Mouse (Mus musculus): Measurements from ENCODE around the gene Tcf12.

- TF ChIP-seq POLR2AphosphoS2 (IDR thresholded peaks at IDR 0.05; ENCODE audit: low read depth, low read length): no peak
- no peak for TF ChIP-seq NELFE (IDR thresholded peaks at IDR 0.05; ENCODE audit: low read depth, low read length)
- no peak for TF ChIP-seq UBTF (IDR thresholded peaks at IDR 0.05; ENCODE audit: low read depth, low read length)
- TF ChIP-seq EP300 (IDR thresholded peaks at IDR 0.05; ENCODE audit: low read length): no peak
- TF ChIP-seq POLR2A (IDR thresholded peaks at IDR 0.05; ENCODE audit: low read depth, low read length): no peak
- no peak for TF ChIP-seq USF1 (IDR thresholded peaks at IDR 0.05; ENCODE audit: low read depth, low read length)
- no peak for TF ChIP-seq TCF12 (IDR thresholded peaks at IDR 0.05; ENCODE audit: low read depth, low read length)
- TF ChIP-seq ZC3H11A (IDR thresholded peaks at IDR 0.05; ENCODE audit: low read depth, low read length): no peak
- TF ChIP-seq MAFK (IDR thresholded peaks at IDR 0.05; ENCODE audit: insufficient replicate concordance, low read length): no peak
- TF ChIP-seq SMC3 (IDR thresholded peaks at IDR 0.05; ENCODE audit: low read depth, low read length): no peak
- no peak for TF ChIP-seq CTCF (conservative IDR thresholded peaks at IDR 0.05 in 1 of 2, IDR thresholded peaks at IDR 0.05 in 1 of 2; ENCODE audit: low read depth in 2 of 2, low read length in 2 of 2)
These were observed 308.4 kb downstream of the Tcf12 start for GRCm38 (mm10) chr9:71803281-71803680.

Measured in CH12.LX (cell line).